Mouse (Mus musculus) megakaryocyte, embryonic 14.5 days (primary cell): ENCODE measurements around the gene Fam208a.

Experiments
- FLI1 ChIP-seq: IDR thresholded peaks from 2 replicates; pipeline ENCODE4 v1.6.1; 2012; ENCODE audit warnings: low read length, inconsistent platforms, mixed read lengths
- GATA1 ChIP-seq: IDR thresholded peaks from 3 replicates; pipeline ENCODE4 v1.6.1; 2012; ENCODE audit warnings: mixed read lengths, low read length, inconsistent platforms, borderline replicate concordance

DNA sequence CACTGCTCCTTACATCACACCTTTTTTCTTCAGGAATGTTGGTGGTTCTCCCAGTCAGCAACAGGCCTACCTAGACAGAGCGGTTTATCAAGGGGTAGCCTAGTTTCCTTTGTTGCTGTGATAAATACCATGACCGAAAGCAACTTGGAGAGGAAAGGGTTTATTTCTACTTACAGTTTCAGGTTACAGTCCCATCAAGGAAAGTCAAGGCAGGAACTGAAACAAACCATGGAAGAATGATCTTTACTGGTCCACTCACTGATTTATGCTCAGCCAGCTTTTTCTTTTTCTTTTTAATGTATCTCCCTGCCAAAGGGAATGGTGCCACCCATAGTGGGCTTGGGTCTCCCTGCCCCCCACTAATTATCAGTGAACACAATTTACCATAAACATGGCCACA is 22.7 kb upstream of the Fam208a start:
- TF ChIP-seq FLI1 (no peak), GATA1 (no peak)
